Mouse (Mus musculus): ENCODE results near the gene Psmd3. TPM values are rescaled to one million over a fixed set of nuclear protein-coding genes. Genes with fewer than 3 reads are reported as not detected.

Psmd3 gene
- polyA plus RNA-seq, 1 experiment from 2014 or later: 105 TPM

GRCm38 (mm10) chr11:98696454-98697216, 14.3 kb downstream of the Psmd3 start:
- no peak overlapping the region for H3K9ac ChIP-seq (replicated peaks; ENCODE audit: low read depth)
- H3K9me3 ChIP-seq (ENCODE audit: low read length): no peaks in the 10 kb centered on the region
- H3K4me2 ChIP-seq (replicated peaks; ENCODE audit: low read depth, low read length): no peak overlapping the region
- no peaks in the 10 kb centered on the region for H3K4me1 ChIP-seq (ENCODE audit: insufficient read depth, low read depth, low read length)
- TF ChIP-seq CTCF (IDR thresholded peaks at IDR 0.05) (no peak), EP300 (IDR thresholded peaks at IDR 0.05) (no peak)
- H3K36me3 ChIP-seq (ENCODE audit: insufficient read depth, low read length): peaks cover 32% of the 10 kb centered on the region
- DNase-seq (ENCODE audit: low spot score): no peak
- H3K27me3 ChIP-seq (replicated peaks; ENCODE audit: insufficient read depth, low read length): no peaks in the 10 kb centered on the region
- H3K4me3 ChIP-seq (ENCODE audit: low read depth, low read length): no peak overlapping the region
- 80% methylated on average over 14 of the region's 14 CpGs for WGBS
- ATAC-seq: no peak
- no peak overlapping the region for H3K27ac ChIP-seq (ENCODE audit: low read length)

GRCm38 (mm10) chr11:98697225-98697624, 14.9 kb downstream of the Psmd3 start:
- Histone ChIP-seq H3K27ac (ENCODE audit: low read length) (no peak overlapping the region), H3K36me3 (ENCODE audit: insufficient read depth, low read length) (peaks cover 29% of the 10 kb centered on the region), H3K9me3 (ENCODE audit: low read length) (no peaks in the 10 kb centered on the region), H3K4me2 (replicated peaks; ENCODE audit: low read depth, low read length) (no peak overlapping the region), H3K4me1 (ENCODE audit: insufficient read depth, low read depth, low read length) (no peaks in the 10 kb centered on the region), H3K27me3 (replicated peaks; ENCODE audit: insufficient read depth, low read length) (no peaks in the 10 kb centered on the region), H3K9ac (replicated peaks; ENCODE audit: low read depth) (no peak overlapping the region), H3K4me3 (ENCODE audit: low read depth, low read length) (no peak overlapping the region)
- WGBS: 90% methylated on average over 12 of the region's 12 CpGs
- no peak for DNase-seq (ENCODE audit: low spot score)
- no peak for TF ChIP-seq EP300 (IDR thresholded peaks at IDR 0.05)
- no peak for TF ChIP-seq CTCF (IDR thresholded peaks at IDR 0.05)
- ATAC-seq: no peak

- H3K27ac ChIP-seq (ENCODE audit: low read length): no peak overlapping the region
- no peak overlapping the region for H3K9ac ChIP-seq (replicated peaks; ENCODE audit: low read depth)
- H3K36me3 ChIP-seq (ENCODE audit: insufficient read depth, low read length): peaks cover 17% of the 10 kb centered on the region
- ATAC-seq (no peak), DNase-seq (ENCODE audit: low spot score) (no peak)
- no peaks in the 10 kb centered on the region for H3K9me3 ChIP-seq (ENCODE audit: low read length)
- no peak overlapping the region for H3K4me3 ChIP-seq (ENCODE audit: low read depth, low read length)
- TF ChIP-seq CTCF (IDR thresholded peaks at IDR 0.05) (no peak), EP300 (IDR thresholded peaks at IDR 0.05) (no peak)
- 77% methylated on average over 16 of the region's 16 CpGs for WGBS
- H3K4me2 ChIP-seq (replicated peaks; ENCODE audit: low read depth, low read length): no peak overlapping the region
- H3K4me1 ChIP-seq (ENCODE audit: insufficient read depth, low read depth, low read length): no peaks in the 10 kb centered on the region
- H3K27me3 ChIP-seq (replicated peaks; ENCODE audit: insufficient read depth, low read length): no peaks in the 10 kb centered on the region
Observed at GRCm38 (mm10) chr11:98698849-98699640, 16.7 kb downstream of the Psmd3 start.

- ATAC-seq (peak; percentile 67), DNase-seq (ENCODE audit: low spot score) (peak; percentile 88)
- Histone ChIP-seq H3K36me3 (ENCODE audit: insufficient read depth, low read length) (peaks cover 10% of the 10 kb centered on the region), H3K9me3 (ENCODE audit: low read length) (no peaks in the 10 kb centered on the region), H3K27me3 (replicated peaks; ENCODE audit: insufficient read depth, low read length) (no peaks in the 10 kb centered on the region), H3K9ac (replicated peaks; ENCODE audit: low read depth) (no peak overlapping the region), H3K27ac (ENCODE audit: low read length) (no peak overlapping the region), H3K4me3 (ENCODE audit: low read depth, low read length) (no peak overlapping the region), H3K4me2 (replicated peaks; ENCODE audit: low read depth, low read length) (no peak overlapping the region), H3K4me1 (ENCODE audit: insufficient read depth, low read depth, low read length) (no peaks in the 10 kb centered on the region)
- WGBS: 12% methylated on average over 4 of the region's 4 CpGs
- TF ChIP-seq EP300 (IDR thresholded peaks at IDR 0.05): no peak
- peak; percentile 92 for TF ChIP-seq CTCF (IDR thresholded peaks at IDR 0.05)
Observed at GRCm38 (mm10) chr11:98699911-98700310, 17.6 kb downstream of the Psmd3 start.

- ATAC-seq: no peak
- H3K9ac ChIP-seq (replicated peaks; ENCODE audit: low read depth): no peak within 1 kb of the TSS
Observed at GRCm38 (mm10) chr11:98701213-98701670, 18.9 kb downstream of the Psmd3 start, which contains the start of gene Csf3. Gene Csf3 (plus strand): TSS chr11:98701263.

GRCm38 (mm10) chr11:98702323-98702722, 20.0 kb downstream of the Psmd3 start:
- no peak for ATAC-seq
- H3K4me3 ChIP-seq (ENCODE audit: low read depth, low read length): no peak overlapping the region
- no peaks in the 10 kb centered on the region; the same call in 1 of the 2 replicates for H3K4me1 ChIP-seq (ENCODE audit: insufficient read depth, low read depth, low read length)
- H3K27ac ChIP-seq (ENCODE audit: low read length): no peak overlapping the region
- no peak for TF ChIP-seq CTCF (IDR thresholded peaks at IDR 0.05)
- TF ChIP-seq EP300 (IDR thresholded peaks at IDR 0.05): no peak
- H3K4me2 ChIP-seq (replicated peaks; ENCODE audit: low read depth, low read length): no peak overlapping the region
- 69% methylated on average over 5 of the region's 5 CpGs for WGBS
- no peaks in the 10 kb centered on the region for H3K36me3 ChIP-seq (ENCODE audit: insufficient read depth, low read length)
- DNase-seq (ENCODE audit: low spot score): no peak
- no peaks in the 10 kb centered on the region for H3K27me3 ChIP-seq (replicated peaks; ENCODE audit: insufficient read depth, low read length)
- H3K9ac ChIP-seq (replicated peaks; ENCODE audit: low read depth): no peak overlapping the region
- no peaks in the 10 kb centered on the region for H3K9me3 ChIP-seq (ENCODE audit: low read length)

More at GRCm38 (mm10) chr11:98701213-98701670, 18.9 kb downstream of the Psmd3 start, which contains the start of gene Csf3:
- Histone ChIP-seq H3K4me1 (ENCODE audit: insufficient read depth, low read depth, low read length) (no peaks in the 10 kb centered on the region), H3K4me2 (replicated peaks; ENCODE audit: low read depth, low read length) (no peak within 1 kb of the TSS), H3K27me3 (replicated peaks; ENCODE audit: insufficient read depth, low read length) (no peaks in the 10 kb centered on the region), H3K36me3 (ENCODE audit: insufficient read depth, low read length) (no peaks in the 10 kb centered on the region), H3K4me3 (ENCODE audit: low read depth, low read length) (no peak within 1 kb of the TSS), H3K9me3 (ENCODE audit: low read length) (no peaks in the 10 kb centered on the region), H3K27ac (ENCODE audit: low read length) (no peak within 1 kb of the TSS)
- 41% methylated on average over 10 of the region's 10 CpGs for WGBS
- TF ChIP-seq CTCF (IDR thresholded peaks at IDR 0.05) (no peak), EP300 (IDR thresholded peaks at IDR 0.05) (no peak)
- no peak for DNase-seq (ENCODE audit: low spot score)

All from lung, postnatal 0 days (tissue).